Mouse (Mus musculus): ENCODE results near the gene B3gnt5. TPM values are rescaled to one million over a fixed set of nuclear protein-coding genes. Genes with fewer than 3 reads are reported as not detected.

Gene B3gnt5
- total and polyA plus RNA-seq, 3 experiments = not detected

GRCm38 (mm10) chr16:19786386-19787090, 26.5 kb downstream of the B3gnt5 start (continued):
- no peak for TF ChIP-seq MYC (IDR thresholded peaks at IDR 0.05; ENCODE audit: low read depth, low read length)

GRCm38 (mm10) chr16:19789914-19790313, 29.9 kb downstream of the B3gnt5 start:
- H3K4me1 ChIP-seq (ENCODE audit: control insufficient read depth in 1 of 2, insufficient read depth in 2 of 2, low read length in 2 of 2) = no peaks in the 10 kb centered on the region
- no peaks in the 10 kb centered on the region for H3K27me3 ChIP-seq (ENCODE audit: control insufficient read depth in 1 of 2, insufficient read depth in 2 of 2, low read length in 2 of 2)
- H3K4me3 ChIP-seq (ENCODE audit: control insufficient read depth in 1 of 2, insufficient read depth in 1 of 2, low read depth in 2 of 2, low read length in 2 of 2) = no peak overlapping the region
- DNase-seq (ENCODE audit: low read depth, low spot score) = no peak
- H3K27ac ChIP-seq (ENCODE audit: control insufficient read depth, low read depth, low read length) = no peak overlapping the region
- H3K79me2 ChIP-seq (ENCODE audit: control insufficient read depth, insufficient read depth, low read length, poor library complexity) = no peaks in the 10 kb centered on the region
- TF ChIP-seq SIN3A (IDR thresholded peaks at IDR 0.05; ENCODE audit: low read length) (no peak), USF2 (IDR thresholded peaks at IDR 0.05; ENCODE audit: borderline replicate concordance in 1 of 2, insufficient read depth in 1 of 2, low read depth in 1 of 2, low read length in 2 of 2) (no peak), ZKSCAN1 (IDR thresholded peaks at IDR 0.05; ENCODE audit: low read depth, low read length) (no peak), NELFE (IDR thresholded peaks at IDR 0.05; ENCODE audit: low read depth, low read length) (no peak), USF1 (IDR thresholded peaks at IDR 0.05; ENCODE audit: low read depth, low read length) (no peak), TAL1 (IDR thresholded peaks at IDR 0.05; ENCODE audit: low read length) (no peak), SMC3 (IDR thresholded peaks at IDR 0.05; ENCODE audit: low read depth, low read length) (no peak), TBP (IDR thresholded peaks at IDR 0.05; ENCODE audit: low read depth, low read length) (no peak), HCFC1 (IDR thresholded peaks at IDR 0.05; ENCODE audit: low read depth, low read length) (no peak), MAX (IDR thresholded peaks at IDR 0.05; ENCODE audit: low read length) (no peak), POLR2A (IDR thresholded peaks at IDR 0.05; ENCODE audit: control insufficient read depth in 1 of 2, insufficient read depth in 1 of 2, low read depth in 1 of 2, low read length in 2 of 2, poor library complexity in 1 of 2) (no peak), ELF1 (IDR thresholded peaks at IDR 0.05; ENCODE audit: low read depth, low read length) (no peak), TCF12 (IDR thresholded peaks at IDR 0.05; ENCODE audit: low read depth, low read length) (no peak), MYC (IDR thresholded peaks at IDR 0.05; ENCODE audit: low read depth, low read length) (no peak), BHLHE40 (IDR thresholded peaks at IDR 0.05; ENCODE audit: borderline replicate concordance, low read depth, low read length) (no peak), UBTF (IDR thresholded peaks at IDR 0.05; ENCODE audit: borderline replicate concordance, insufficient read depth, low read depth, low read length) (no peak), RCOR1 (IDR thresholded peaks at IDR 0.05; ENCODE audit: low read depth, low read length) (no peak)
- no peak overlapping the region for H3K9ac ChIP-seq (ENCODE audit: control insufficient read depth, low read depth, low read length, poor library complexity, severe bottlenecking)
- H3K36me3 ChIP-seq (ENCODE audit: control insufficient read depth in 1 of 2, insufficient read depth in 2 of 2, low read length in 2 of 2) = no peaks in the 10 kb centered on the region
- no peaks in the 10 kb centered on the region for H3K9me3 ChIP-seq (replicated peaks; ENCODE audit: insufficient read depth, low read length)

GRCm38 (mm10) chr16:19818801-19819200, 58.8 kb downstream of the B3gnt5 start:
- no peak overlapping the region for H3K27ac ChIP-seq (ENCODE audit: control insufficient read depth, low read depth, low read length)
- H3K36me3 ChIP-seq (ENCODE audit: control insufficient read depth in 1 of 2, insufficient read depth in 2 of 2, low read length in 2 of 2) = no peaks in the 10 kb centered on the region
- H3K4me1 ChIP-seq (ENCODE audit: control insufficient read depth in 1 of 2, insufficient read depth in 2 of 2, low read length in 2 of 2) = peaks cover 0 to 2% of the 10 kb centered on the region in 2 experiments; a peak in 1 of 4 replicates
- H3K9ac ChIP-seq (ENCODE audit: control insufficient read depth, low read depth, low read length, poor library complexity, severe bottlenecking) = no peak overlapping the region
- no peak for TF ChIP-seq EP300 (IDR thresholded peaks at IDR 0.05; ENCODE audit: low read depth in 1 of 2, low read length in 2 of 2)
- TF ChIP-seq ZKSCAN1 (IDR thresholded peaks at IDR 0.05; ENCODE audit: low read depth, low read length) = no peak
- no peak for TF ChIP-seq NRF1 (IDR thresholded peaks at IDR 0.05; ENCODE audit: insufficient read depth, low read depth, low read length, poor library complexity, severe bottlenecking)
- TF ChIP-seq JUND (IDR thresholded peaks at IDR 0.05; ENCODE audit: low read depth, low read length) = no peak
- TF ChIP-seq E2F4 (IDR thresholded peaks at IDR 0.05; ENCODE audit: borderline replicate concordance, low read depth, low read length) = no peak
- no peak for TF ChIP-seq GABPA (IDR thresholded peaks at IDR 0.05; ENCODE audit: low read depth, low read length)
- no peak for TF ChIP-seq ELF1 (IDR thresholded peaks at IDR 0.05; ENCODE audit: low read depth, low read length)
- no peak for TF ChIP-seq USF1 (IDR thresholded peaks at IDR 0.05; ENCODE audit: low read depth, low read length)
- no peak for TF ChIP-seq RAD21 (IDR thresholded peaks at IDR 0.05; ENCODE audit: low read depth, low read length)
- no peak for TF ChIP-seq UBTF (IDR thresholded peaks at IDR 0.05; ENCODE audit: borderline replicate concordance, insufficient read depth, low read depth, low read length)
- TF ChIP-seq RCOR1 (IDR thresholded peaks at IDR 0.05; ENCODE audit: low read depth, low read length) = no peak
- no peak for TF ChIP-seq MXI1 (IDR thresholded peaks at IDR 0.05; ENCODE audit: low read depth, low read length)
- no peak for TF ChIP-seq TAL1 (IDR thresholded peaks at IDR 0.05; ENCODE audit: low read length)
- TF ChIP-seq TBP (IDR thresholded peaks at IDR 0.05; ENCODE audit: low read depth, low read length) = no peak
- TF ChIP-seq USF2 (IDR thresholded peaks at IDR 0.05; ENCODE audit: borderline replicate concordance in 1 of 2, insufficient read depth in 1 of 2, low read depth in 1 of 2, low read length in 2 of 2) = no peak
- no peak for TF ChIP-seq MAZ (IDR thresholded peaks at IDR 0.05; ENCODE audit: low read depth, low read length)
- TF ChIP-seq MAX (IDR thresholded peaks at IDR 0.05; ENCODE audit: low read length) = no peak
- TF ChIP-seq MYC (IDR thresholded peaks at IDR 0.05; ENCODE audit: low read depth, low read length) = no peak
- TF ChIP-seq BHLHE40 (IDR thresholded peaks at IDR 0.05; ENCODE audit: borderline replicate concordance, low read depth, low read length) = no peak
- no peaks in the 10 kb centered on the region for H3K79me2 ChIP-seq (ENCODE audit: control insufficient read depth, insufficient read depth, low read length, poor library complexity)
- H3K27me3 ChIP-seq (ENCODE audit: control insufficient read depth in 1 of 2, insufficient read depth in 2 of 2, low read length in 2 of 2) = no peaks in the 10 kb centered on the region
- H3K9me3 ChIP-seq (replicated peaks; ENCODE audit: insufficient read depth, low read length) = no peaks in the 10 kb centered on the region
- no peak overlapping the region for H3K4me3 ChIP-seq (ENCODE audit: control insufficient read depth in 1 of 2, insufficient read depth in 1 of 2, low read depth in 2 of 2, low read length in 2 of 2)
- DNase-seq (ENCODE audit: low read depth, low spot score) = peak; percentile 8

Measured in MEL (cell line).